Mouse (Mus musculus) spleen, adult 12 weeks (tissue): ENCODE measurements around the gene Txlna.

Source experiments
- DNase-seq: peaks from one replicate; pipeline ENCODE4 v3.0.0; 2022; ENCODE audit warnings: low spot score

Txlna gene

GRCm38 (mm10) chr4:129640638-129641467 is at the start of gene Txlna:
Txlna (minus strand) TSS chr4:129641065.
- DNase-seq: peak; percentile 91

GRCm38 (mm10) chr4:129684531-129684930 is 43.7 kb upstream of the Txlna start:
- DNase-seq: no peak

- DNase-seq: no peak
Measured at GRCm38 (mm10) chr4:129683901-129684493, 43.1 kb upstream of the Txlna start.

GRCm38 (mm10) chr4:129681837-129682236 is 41.0 kb upstream of the Txlna start:
- no peak for DNase-seq

- DNase-seq: no peak
Measured at GRCm38 (mm10) chr4:129672878-129673449, 32.1 kb upstream of the Txlna start.

- peak; percentile 74 for DNase-seq
Measured at GRCm38 (mm10) chr4:129672083-129672877, 31.4 kb upstream of the Txlna start, which contains the start of gene Kpna6. Kpna6 (minus strand) TSS chr4:129672767.

GRCm38 (mm10) chr4:129671491-129672082 is 30.7 kb upstream of the Txlna start:
- DNase-seq: peak; percentile 32

- no peak for DNase-seq
Measured at GRCm38 (mm10) chr4:129662255-129662813, 21.5 kb upstream of the Txlna start.

GRCm38 (mm10) chr4:129661584-129661983 is 20.7 kb upstream of the Txlna start:
- no peak for DNase-seq

GRCm38 (mm10) chr4:129654770-129655169 is 13.9 kb upstream of the Txlna start:
- no peak for DNase-seq

GRCm38 (mm10) chr4:129650359-129650758 is 9.5 kb upstream of the Txlna start:
- no peak for DNase-seq

- DNase-seq: no peak
Measured at GRCm38 (mm10) chr4:129648656-129649055, 7.8 kb upstream of the Txlna start.

GRCm38 (mm10) chr4:129645204-129645603 is 4.3 kb upstream of the Txlna start:
- no peak for DNase-seq

- DNase-seq: no peak
Measured at GRCm38 (mm10) chr4:129641756-129642155, 891 bp upstream of the Txlna start.

GRCm38 (mm10) chr4:129640101-129640637 is 696 bp downstream of the Txlna start:
- DNase-seq: no peak

GRCm38 (mm10) chr4:129639221-129639620 is 1.6 kb downstream of the Txlna start:
- no peak for DNase-seq

- DNase-seq: no peak
Measured at GRCm38 (mm10) chr4:129633852-129634251, 7.0 kb downstream of the Txlna start.

GRCm38 (mm10) chr4:129631867-129632266 is 9.0 kb downstream of the Txlna start:
- no peak for DNase-seq

GRCm38 (mm10) chr4:129630944-129631343 is 9.9 kb downstream of the Txlna start:
- DNase-seq: no peak

GRCm38 (mm10) chr4:129626035-129626434 is 14.8 kb downstream of the Txlna start:
- no peak for DNase-seq

- no peak for DNase-seq
Measured at GRCm38 (mm10) chr4:129625496-129625895, 15.4 kb downstream of the Txlna start.
